Mouse (Mus musculus): ENCODE data around the gene Erg. TPM values are rescaled to one million over a fixed set of nuclear protein-coding genes. Genes with fewer than 3 reads are reported as not detected.

Gene Erg
- polyA plus RNA-seq, 1 experiment from 2014 or later = 2.1 TPM

DNA sequence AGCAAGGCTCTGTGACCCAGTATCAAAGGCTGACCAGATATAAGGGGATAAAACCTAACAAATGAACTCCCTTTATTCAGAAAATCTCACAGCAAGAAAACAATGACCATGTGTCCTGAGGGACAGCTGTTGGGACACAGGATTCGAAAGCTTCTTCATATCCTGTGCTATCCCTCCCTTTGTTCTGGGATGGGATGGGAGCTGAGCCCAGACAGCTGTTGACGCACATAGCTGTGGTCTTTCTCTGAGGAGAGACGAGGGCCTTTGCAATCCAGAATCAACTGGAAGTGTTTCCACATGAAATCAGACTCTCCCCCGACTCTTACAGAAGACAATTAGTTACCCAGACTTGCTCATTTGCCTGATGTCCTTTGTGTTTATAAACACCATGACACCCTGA lies 29.6 kb downstream of the Erg start:
- Histone ChIP-seq H3K9ac (ENCODE audit: low read depth, low read length) (no peak overlapping the region), H3K9me3 (replicated peaks; ENCODE audit: control insufficient read depth, low read length) (no peaks in the 10 kb centered on the region), H3K4me2 (ENCODE audit: low read depth, low read length) (no peak overlapping the region), H3K27me3 (ENCODE audit: control insufficient read depth, insufficient read depth, low read depth, low read length) (no peaks in the 10 kb centered on the region), H3K27ac (ENCODE audit: low read length) (no peak overlapping the region), H3K36me3 (ENCODE audit: control insufficient read depth, insufficient read depth) (no peaks in the 10 kb centered on the region), H3K4me1 (ENCODE audit: control insufficient read depth, low read depth, low read length) (no peaks in the 10 kb centered on the region), H3K4me3 (ENCODE audit: low read depth, low read length) (no peak overlapping the region)
- WGBS (ENCODE audit: insufficient replicate concordance) = 53% methylated on average over 4 of the region's 4 CpGs
- no peak for ATAC-seq (ENCODE audit: low read depth)

DNA sequence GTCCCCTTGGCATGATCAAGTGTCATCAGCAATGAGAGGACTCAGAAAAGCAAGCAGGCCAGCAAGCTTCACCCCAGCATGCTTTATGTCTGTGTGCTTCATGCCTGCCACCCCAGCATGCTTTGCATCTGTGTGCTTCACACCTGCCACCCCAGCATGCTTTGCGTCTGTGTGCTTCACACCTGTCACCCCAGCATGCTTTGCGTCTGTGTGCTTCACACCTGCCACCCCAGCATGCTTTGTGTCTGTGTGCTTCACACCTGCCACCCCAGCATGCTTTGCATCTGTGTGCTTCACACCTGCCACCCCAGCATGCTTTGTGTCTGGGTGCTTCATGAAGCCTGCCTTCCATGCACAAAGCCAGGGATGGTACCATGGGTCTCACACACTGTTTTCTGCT lies 33.3 kb downstream of the Erg start:
- no peaks in the 10 kb centered on the region for H3K4me1 ChIP-seq (ENCODE audit: control insufficient read depth, low read depth, low read length)
- WGBS (ENCODE audit: insufficient replicate concordance) = 84% methylated on average over 2 of the region's 2 CpGs
- H3K27me3 ChIP-seq (ENCODE audit: control insufficient read depth, insufficient read depth, low read depth, low read length) = no peaks in the 10 kb centered on the region

DNA sequence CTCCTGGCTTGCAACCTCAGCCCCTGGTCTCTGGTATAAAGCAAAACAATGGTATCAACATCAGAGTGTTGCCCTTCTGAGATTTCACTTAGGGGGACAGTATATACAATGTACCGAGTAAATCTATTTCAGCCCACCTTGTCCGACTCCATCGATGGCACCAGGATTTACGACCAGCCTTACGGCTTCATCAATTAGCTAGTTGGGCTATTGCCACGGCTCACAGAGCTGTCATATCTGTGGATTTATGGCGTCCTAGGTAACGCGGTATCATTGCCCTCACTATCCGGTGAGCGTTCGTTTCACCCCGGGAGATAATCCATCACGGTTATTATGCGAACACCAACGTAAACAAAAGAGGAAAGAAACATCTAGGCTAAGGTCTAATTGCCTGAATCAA lies 33.9 kb downstream of the Erg start:
- no peak overlapping the region for H3K4me3 ChIP-seq (ENCODE audit: low read depth, low read length)
- H3K9ac ChIP-seq (ENCODE audit: low read depth, low read length) = no peak overlapping the region
- no peaks in the 10 kb centered on the region for H3K36me3 ChIP-seq (ENCODE audit: control insufficient read depth, insufficient read depth)
- H3K9me3 ChIP-seq (replicated peaks; ENCODE audit: control insufficient read depth, low read length) = no peaks in the 10 kb centered on the region
- no peaks in the 10 kb centered on the region for H3K4me1 ChIP-seq (ENCODE audit: control insufficient read depth, low read depth, low read length)
- no peak overlapping the region for H3K27ac ChIP-seq (ENCODE audit: low read length)
- WGBS (ENCODE audit: insufficient replicate concordance) = 74% methylated on average over 16 of the region's 16 CpGs
- ATAC-seq (ENCODE audit: low read depth) = no peak
- no peak overlapping the region for H3K4me2 ChIP-seq (ENCODE audit: low read depth, low read length)
- H3K27me3 ChIP-seq (ENCODE audit: control insufficient read depth, insufficient read depth, low read depth, low read length) = no peaks in the 10 kb centered on the region

More for the DNA sequence above, 33.3 kb downstream of the Erg start:
- ATAC-seq (ENCODE audit: low read depth) = no peak
- no peaks in the 10 kb centered on the region for H3K36me3 ChIP-seq (ENCODE audit: control insufficient read depth, insufficient read depth)
- no peak overlapping the region for H3K4me2 ChIP-seq (ENCODE audit: low read depth, low read length)
- H3K9me3 ChIP-seq (replicated peaks; ENCODE audit: control insufficient read depth, low read length) = no peaks in the 10 kb centered on the region
- no peak overlapping the region for H3K27ac ChIP-seq (ENCODE audit: low read length)
- H3K9ac ChIP-seq (ENCODE audit: low read depth, low read length) = no peak overlapping the region
- no peak overlapping the region for H3K4me3 ChIP-seq (ENCODE audit: low read depth, low read length)

DNA sequence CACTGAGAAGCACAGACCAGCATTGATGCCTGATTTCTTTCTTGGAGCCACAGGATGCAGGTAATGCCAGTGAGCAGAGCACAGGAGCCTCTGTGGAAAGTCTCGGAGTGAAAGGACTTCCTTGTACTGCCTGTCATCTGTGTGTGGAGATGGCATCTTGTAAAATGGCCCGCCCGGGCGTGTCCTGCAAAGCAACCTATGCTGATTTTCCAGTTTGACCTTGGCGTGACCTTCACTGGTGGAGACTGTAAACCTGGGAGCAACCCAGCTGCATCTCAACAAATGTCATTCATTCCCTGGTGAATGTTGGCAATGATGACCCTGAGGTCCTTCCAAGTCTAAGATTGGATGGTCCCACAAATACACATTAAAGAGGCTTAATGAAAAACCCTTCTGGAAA lies 35.9 kb downstream of the Erg start:
- H3K36me3 ChIP-seq (ENCODE audit: control insufficient read depth, insufficient read depth) = no peaks in the 10 kb centered on the region
- no peak overlapping the region for H3K4me2 ChIP-seq (ENCODE audit: low read depth, low read length)
- H3K27ac ChIP-seq (ENCODE audit: low read length) = no peak overlapping the region
- H3K9ac ChIP-seq (ENCODE audit: low read depth, low read length) = no peak overlapping the region
- H3K27me3 ChIP-seq (ENCODE audit: control insufficient read depth, insufficient read depth, low read depth, low read length) = no peaks in the 10 kb centered on the region
- H3K4me3 ChIP-seq (ENCODE audit: low read depth, low read length) = no peak overlapping the region
- WGBS (ENCODE audit: insufficient replicate concordance) = 73% methylated on average over 5 of the region's 5 CpGs
- no peaks in the 10 kb centered on the region for H3K9me3 ChIP-seq (replicated peaks; ENCODE audit: control insufficient read depth, low read length)
- no peaks in the 10 kb centered on the region for H3K4me1 ChIP-seq (ENCODE audit: control insufficient read depth, low read depth, low read length)
- ATAC-seq (ENCODE audit: low read depth) = no peak

DNA sequence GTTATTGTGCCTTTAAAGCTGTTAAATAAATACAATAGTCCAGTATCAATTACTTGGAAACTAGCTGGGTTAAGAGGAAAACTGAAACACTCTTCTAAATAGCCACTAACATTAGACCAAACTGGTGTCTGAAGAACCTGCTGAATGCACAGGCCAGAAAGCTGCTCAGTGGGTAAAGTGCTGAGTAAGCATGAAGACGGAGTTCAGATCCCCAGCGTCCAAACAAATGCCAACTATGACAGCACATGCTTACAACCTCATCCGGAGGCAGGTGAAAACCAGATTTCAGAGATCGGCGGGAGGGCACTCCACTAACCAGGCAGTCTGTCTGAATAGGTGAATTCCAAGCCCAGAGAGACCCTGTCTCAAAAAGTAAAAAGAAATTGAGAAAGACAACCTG lies 41.6 kb downstream of the Erg start:
- no peaks in the 10 kb centered on the region for H3K27me3 ChIP-seq (ENCODE audit: control insufficient read depth, insufficient read depth, low read depth, low read length)
- ATAC-seq (ENCODE audit: low read depth) = no peak
- no peak overlapping the region for H3K4me3 ChIP-seq (ENCODE audit: low read depth, low read length)
- H3K4me1 ChIP-seq (ENCODE audit: control insufficient read depth, low read depth, low read length) = no peaks in the 10 kb centered on the region
- no peak overlapping the region for H3K27ac ChIP-seq (ENCODE audit: low read length)
- WGBS (ENCODE audit: insufficient replicate concordance) = 60% methylated on average over 5 of the region's 5 CpGs
- H3K9ac ChIP-seq (ENCODE audit: low read depth, low read length) = no peak overlapping the region
- H3K36me3 ChIP-seq (ENCODE audit: control insufficient read depth, insufficient read depth) = no peaks in the 10 kb centered on the region
- no peaks in the 10 kb centered on the region for H3K9me3 ChIP-seq (replicated peaks; ENCODE audit: control insufficient read depth, low read length)
- H3K4me2 ChIP-seq (ENCODE audit: low read depth, low read length) = no peak overlapping the region

DNA sequence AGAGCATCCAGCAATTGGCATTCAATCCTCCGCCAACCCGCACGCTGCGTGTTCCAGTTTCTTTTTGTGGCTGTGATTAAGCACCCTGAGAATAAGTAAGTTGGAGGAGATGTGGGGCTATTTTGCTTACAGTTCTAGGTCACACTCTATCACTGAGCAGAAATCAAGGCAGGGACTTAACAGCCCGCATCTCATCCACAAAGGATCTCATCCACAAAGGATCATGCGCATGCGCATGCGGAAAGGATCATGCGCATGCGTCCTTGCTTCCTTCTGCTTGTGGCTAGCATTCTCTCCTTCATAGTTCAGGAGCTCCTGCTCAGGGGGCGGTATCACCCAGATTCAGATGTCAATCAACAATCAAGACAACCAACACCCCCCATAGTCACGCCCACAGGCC lies 42.9 kb downstream of the Erg start:
- 79% methylated on average over 12 of the region's 12 CpGs for WGBS (ENCODE audit: insufficient replicate concordance)
- no peak for ATAC-seq (ENCODE audit: low read depth)
- Histone ChIP-seq H3K4me1 (ENCODE audit: control insufficient read depth, low read depth, low read length) (no peaks in the 10 kb centered on the region), H3K27ac (ENCODE audit: low read length) (no peak overlapping the region), H3K27me3 (ENCODE audit: control insufficient read depth, insufficient read depth, low read depth, low read length) (no peaks in the 10 kb centered on the region), H3K36me3 (ENCODE audit: control insufficient read depth, insufficient read depth) (no peaks in the 10 kb centered on the region), H3K4me3 (ENCODE audit: low read depth, low read length) (no peak overlapping the region), H3K9me3 (replicated peaks; ENCODE audit: control insufficient read depth, low read length) (no peaks in the 10 kb centered on the region), H3K9ac (ENCODE audit: low read depth, low read length) (no peak overlapping the region), H3K4me2 (ENCODE audit: low read depth, low read length) (no peak overlapping the region)

DNA sequence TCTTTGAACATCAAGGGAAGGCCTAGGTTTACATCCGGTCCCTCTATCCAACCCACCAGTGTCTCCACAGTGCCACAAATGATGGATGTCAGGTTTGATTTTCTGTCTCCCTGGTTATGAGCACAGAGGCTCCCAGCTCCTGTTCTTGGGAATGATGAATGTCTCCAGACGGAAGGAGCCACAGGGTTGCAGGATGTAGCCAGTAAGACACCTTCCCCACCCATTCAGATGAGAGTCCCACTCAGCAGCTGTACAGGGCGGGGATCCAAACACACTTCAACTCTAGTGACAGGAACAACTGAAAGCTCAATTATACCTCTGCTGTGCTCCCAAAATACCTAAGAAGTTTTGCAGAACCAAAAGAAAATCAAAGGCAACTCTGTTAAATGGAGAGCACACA lies 51.2 kb downstream of the Erg start:
- Histone ChIP-seq H3K27me3 (ENCODE audit: control insufficient read depth, insufficient read depth, low read depth, low read length) (no peaks in the 10 kb centered on the region), H3K36me3 (ENCODE audit: control insufficient read depth, insufficient read depth) (no peaks in the 10 kb centered on the region), H3K4me1 (ENCODE audit: control insufficient read depth, low read depth, low read length) (no peaks in the 10 kb centered on the region), H3K4me2 (ENCODE audit: low read depth, low read length) (no peak overlapping the region), H3K9me3 (replicated peaks; ENCODE audit: control insufficient read depth, low read length) (no peaks in the 10 kb centered on the region), H3K4me3 (ENCODE audit: low read depth, low read length) (no peak overlapping the region), H3K9ac (ENCODE audit: low read depth, low read length) (no peak overlapping the region), H3K27ac (ENCODE audit: low read length) (no peak overlapping the region)
- ATAC-seq (ENCODE audit: low read depth) = no peak
- WGBS (ENCODE audit: insufficient replicate concordance) = 59% methylated on average over 3 of the region's 3 CpGs

DNA sequence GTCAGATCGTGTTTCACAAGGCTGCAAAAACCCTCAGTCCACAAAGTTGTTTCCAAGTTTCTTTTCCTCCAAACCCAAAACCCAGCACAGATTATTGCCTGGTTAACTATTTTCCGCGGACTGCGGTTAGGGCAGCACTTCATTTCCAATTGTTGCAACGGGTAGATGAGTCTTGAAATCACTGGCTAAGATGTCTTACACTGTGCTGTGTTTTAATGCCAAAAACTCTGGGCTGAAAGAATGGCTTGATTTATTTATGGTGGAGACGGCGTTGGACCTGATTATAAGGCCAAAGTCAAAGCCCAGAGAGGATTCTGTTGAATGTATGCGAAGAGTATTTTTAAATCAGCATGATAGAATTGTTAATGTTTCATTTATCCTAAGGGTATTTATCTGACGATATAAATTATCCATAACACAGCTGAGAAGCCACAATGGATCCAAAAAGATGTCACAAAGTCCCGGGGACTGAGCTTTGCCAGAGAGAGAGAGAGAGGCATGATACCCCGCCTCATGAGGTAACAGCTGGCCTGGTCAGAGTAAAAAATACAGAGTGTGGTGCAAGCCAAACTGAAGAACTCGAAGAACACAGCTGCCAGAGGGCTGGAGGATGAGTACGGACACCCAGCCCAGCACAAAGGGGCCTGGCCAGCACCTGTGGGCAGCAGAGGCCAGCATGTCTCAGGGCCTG lies 53.9 kb downstream of the Erg start:
- Histone ChIP-seq H3K27me3 (ENCODE audit: control insufficient read depth, insufficient read depth, low read depth, low read length) (no peaks in the 10 kb centered on the region), H3K27ac (ENCODE audit: low read length) (no peak overlapping the region), H3K9ac (ENCODE audit: low read depth, low read length) (no peak overlapping the region), H3K36me3 (ENCODE audit: control insufficient read depth, insufficient read depth) (no peaks in the 10 kb centered on the region), H3K4me2 (ENCODE audit: low read depth, low read length) (no peak overlapping the region), H3K9me3 (replicated peaks; ENCODE audit: control insufficient read depth, low read length) (no peaks in the 10 kb centered on the region), H3K4me1 (ENCODE audit: control insufficient read depth, low read depth, low read length) (no peaks in the 10 kb centered on the region), H3K4me3 (ENCODE audit: low read depth, low read length) (no peak overlapping the region)
- WGBS (ENCODE audit: insufficient replicate concordance) = 63% methylated on average over 13 of the region's 13 CpGs
- no peak for ATAC-seq (ENCODE audit: low read depth)

DNA sequence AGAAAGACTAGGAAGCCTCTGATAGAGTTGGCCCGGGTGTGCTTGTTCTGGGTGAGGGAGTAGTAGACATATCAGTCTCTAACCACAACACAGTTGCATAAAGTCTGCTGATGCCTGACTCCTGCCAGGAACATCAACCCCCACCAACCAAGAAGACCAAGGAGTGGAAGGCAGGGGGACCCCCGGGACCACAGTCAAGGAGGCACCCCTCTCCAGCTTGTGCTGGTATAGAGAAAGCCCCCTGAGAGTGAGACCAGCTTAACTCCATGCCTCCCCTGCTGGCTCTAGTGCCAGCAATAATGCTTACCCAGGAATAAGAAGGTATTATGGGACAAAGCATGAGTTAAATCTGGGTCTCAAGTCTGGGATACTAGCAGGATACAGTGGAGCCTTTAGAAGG lies 58.8 kb downstream of the Erg start:
- H3K27me3 ChIP-seq (ENCODE audit: control insufficient read depth, insufficient read depth, low read depth, low read length) = no peaks in the 10 kb centered on the region
- no peak overlapping the region for H3K4me2 ChIP-seq (ENCODE audit: low read depth, low read length)
- no peak overlapping the region for H3K4me3 ChIP-seq (ENCODE audit: low read depth, low read length)
- 57% methylated on average over 2 of the region's 2 CpGs for WGBS (ENCODE audit: insufficient replicate concordance)
- no peak overlapping the region for H3K27ac ChIP-seq (ENCODE audit: low read length)
- no peaks in the 10 kb centered on the region for H3K36me3 ChIP-seq (ENCODE audit: control insufficient read depth, insufficient read depth)
- no peaks in the 10 kb centered on the region for H3K4me1 ChIP-seq (ENCODE audit: control insufficient read depth, low read depth, low read length)
- no peaks in the 10 kb centered on the region for H3K9me3 ChIP-seq (replicated peaks; ENCODE audit: control insufficient read depth, low read length)
- ATAC-seq (ENCODE audit: low read depth) = no peak
- H3K9ac ChIP-seq (ENCODE audit: low read depth, low read length) = no peak overlapping the region

Measured in liver, embryonic 16.5 days (tissue).